Mouse (Mus musculus): ENCODE measurements at regions not wholly inside any gene's neighbourhood (a gene's known extent, or its start where the extent isn't known, plus 50 kb on each side); places are given as distances from the start of the nearest gene placed in this dataset.

GRCm38 (mm10) chr2:106538329-106538728 is 154.7 kb upstream of the Mpped2 start:
- DNase-seq (ENCODE audit: extremely low spot score, low read depth, low spot score) = no peak

GRCm38 (mm10) chr2:106540176-106540575 is 152.9 kb upstream of the Mpped2 start:
- DNase-seq (ENCODE audit: extremely low spot score, low read depth, low spot score) = no peak

- no peak for DNase-seq (ENCODE audit: extremely low spot score, low read depth, low spot score)
Observed at GRCm38 (mm10) chr2:106547117-106547516, 146.0 kb upstream of the Mpped2 start.

GRCm38 (mm10) chr2:106553666-106554065 is 139.4 kb upstream of the Mpped2 start:
- DNase-seq (ENCODE audit: extremely low spot score, low read depth, low spot score) = no peak

GRCm38 (mm10) chr2:106561571-106562090 is 131.4 kb upstream of the Mpped2 start:
- DNase-seq (ENCODE audit: extremely low spot score, low read depth, low spot score) = no peak

- no peak for DNase-seq (ENCODE audit: extremely low spot score, low read depth, low spot score)
Observed at GRCm38 (mm10) chr2:106570226-106570625, 122.8 kb upstream of the Mpped2 start.

- no peak for DNase-seq (ENCODE audit: extremely low spot score, low read depth, low spot score)
Observed at GRCm38 (mm10) chr2:106571346-106571745, 121.7 kb upstream of the Mpped2 start.

GRCm38 (mm10) chr2:106571913-106572312 is 121.2 kb upstream of the Mpped2 start:
- DNase-seq (ENCODE audit: extremely low spot score, low read depth, low spot score) = no peak

- peak; percentile 93 for DNase-seq (ENCODE audit: extremely low spot score, low read depth, low spot score)
Observed at GRCm38 (mm10) chr2:106576746-106577323, 116.2 kb upstream of the Mpped2 start.

- DNase-seq (ENCODE audit: extremely low spot score, low read depth, low spot score) = no peak
Observed at GRCm38 (mm10) chr2:106578062-106578461, 115.0 kb upstream of the Mpped2 start.

- DNase-seq (ENCODE audit: extremely low spot score, low read depth, low spot score) = no peak
Observed at GRCm38 (mm10) chr2:106580663-106581062, 112.4 kb upstream of the Mpped2 start.

- no peak for DNase-seq (ENCODE audit: extremely low spot score, low read depth, low spot score)
Observed at GRCm38 (mm10) chr2:106621251-106621650, 71.8 kb upstream of the Mpped2 start.

- DNase-seq (ENCODE audit: extremely low spot score, low read depth, low spot score) = no peak
Observed at GRCm38 (mm10) chr2:106622326-106622725, 70.7 kb upstream of the Mpped2 start.

- DNase-seq (ENCODE audit: extremely low spot score, low read depth, low spot score) = no peak
Observed at GRCm38 (mm10) chr2:106623680-106624079, 69.4 kb upstream of the Mpped2 start.

GRCm38 (mm10) chr2:106631986-106632385 is 61.1 kb upstream of the Mpped2 start:
- no peak for DNase-seq (ENCODE audit: extremely low spot score, low read depth, low spot score)
